Mouse (Mus musculus) intestine, embryonic 15.5 days (tissue): ENCODE measurements around the gene Zbtb22. TPM values are rescaled to one million over a fixed set of nuclear protein-coding genes. Genes with fewer than 3 reads are reported as not detected.
A peak's percentile ranks its signal among the peaks of the same experiment; 100 is the strongest.

Experiments used
- ATAC-seq: fragments of 200-750 bp; cut with Nextera tagmentation; 2 replicates; pipeline ENCODE4 v1.8.0; 2017; ENCODE audit warnings: moderate TSS enrichment, moderate library complexity
- H3K27ac ChIP-seq: fragments of 300-500 bp; sonication (generic); 2 replicates; pipeline ENCODE4 v1.5.1; 2015; ENCODE audit warnings: mild to moderate bottlenecking, inconsistent platforms
- H3K27me3 ChIP-seq: fragments of 300-500 bp; sonication (generic); replicated peaks from 2 replicates; pipeline ENCODE4 v1.6.1; 2015; ENCODE audit warnings: inconsistent platforms
- H3K36me3 ChIP-seq: fragments of 300-500 bp; sonication (generic); 2 replicates; pipeline ENCODE4 v1.6.1; 2015; ENCODE audit warnings: inconsistent platforms
- H3K4me1 ChIP-seq: fragments of 300-500 bp; sonication (generic); replicated peaks from 2 replicates; pipeline ENCODE4 v1.6.1; 2015; ENCODE audit warnings: inconsistent platforms
- H3K4me2 ChIP-seq: fragments of 300-500 bp; sonication (generic); replicated peaks from 2 replicates; pipeline ENCODE4 v1.6.1; 2015; ENCODE audit warnings: mild to moderate bottlenecking, inconsistent platforms
- H3K4me3 ChIP-seq: fragments of 300-500 bp; sonication (generic); replicated peaks from 2 replicates; pipeline ENCODE4 v1.5.1; 2015; ENCODE audit warnings: inconsistent platforms
- H3K9ac ChIP-seq: fragments of 300-500 bp; sonication (generic); 2 replicates; pipeline ENCODE4 v1.6.1; 2015; ENCODE audit warnings: inconsistent platforms
- H3K9me3 ChIP-seq: fragments of 300-500 bp; sonication (generic); 2 replicates; pipeline ENCODE4 v1.6.1; 2016; ENCODE audit warnings: inconsistent platforms
- WGBS: fragments of 180-500 bp; shearing (Covaris S2); methylation state at CpG from one replicate; pipeline ENCODE4 v1.1.7; 2015; 5-methylcytosine and 5-hydroxymethylcytosine counted together
- polyA plus RNA-seq: library from polyadenylated mRNA; unstranded; fragments of >200 nt; fragmentation: Nextera tagmentation; extraction: Ambion mirVana; gene quantifications from 2 replicates; pipeline ENCODE4 v1.2.1, GENCODE M21; 2015

Zbtb22 gene
- polyA plus RNA-seq, 1 experiment from 2014 or later, result 14.4 TPM

- H3K27me3 ChIP-seq, result no peaks in the 10 kb centered on the region
- ATAC-seq, result peak; percentile 19; the same call in 1 of the 2 replicates
- peak overlapping the region; percentile 97 for H3K27ac ChIP-seq
- peaks cover 17% of the 10 kb centered on the region for H3K36me3 ChIP-seq
- H3K9me3 ChIP-seq, result no peaks in the 10 kb centered on the region
- H3K4me3 ChIP-seq, result peak overlapping the region; percentile 88
- peak overlapping the region; percentile 86 for H3K9ac ChIP-seq
- H3K4me1 ChIP-seq, result peaks cover 17% of the 10 kb centered on the region
- peak overlapping the region; percentile 97 for H3K4me2 ChIP-seq
- WGBS, result under 1% methylated on average over 44 of the region's 45 CpGs
Measured at GRCm38 (mm10) chr17:33930280-33931158, 14.8 kb downstream of the Zbtb22 start.

GRCm38 (mm10) chr17:33931159-33931866, 15.6 kb downstream of the Zbtb22 start:
- no peaks in the 10 kb centered on the region for H3K27me3 ChIP-seq
- H3K36me3 ChIP-seq, result peaks cover 16% of the 10 kb centered on the region; the same call in 1 of the 2 replicates
- 40% methylated on average over 18 of the region's 18 CpGs for WGBS
- H3K9me3 ChIP-seq, result no peaks in the 10 kb centered on the region
- no peak for ATAC-seq
- peaks cover 17% of the 10 kb centered on the region for H3K4me1 ChIP-seq
- H3K27ac ChIP-seq, result 0 out of 2 replicates have a peak overlapping the region, but pooled peaks have one; percentile 9
- peak overlapping the region; percentile 97 for H3K4me2 ChIP-seq
- peak overlapping the region; percentile 86 for H3K9ac ChIP-seq
- peak overlapping the region; percentile 88 for H3K4me3 ChIP-seq

- H3K4me3 ChIP-seq, result no peak overlapping the region
- 93% methylated on average over 11 of the region's 11 CpGs for WGBS
- H3K36me3 ChIP-seq, result peaks cover 18% of the 10 kb centered on the region; the same call in 1 of the 2 replicates
- H3K4me1 ChIP-seq, result peaks cover 17% of the 10 kb centered on the region
- H3K27me3 ChIP-seq, result no peaks in the 10 kb centered on the region
- H3K9me3 ChIP-seq, result no peaks in the 10 kb centered on the region
- no peak for ATAC-seq
- no peak overlapping the region for H3K27ac ChIP-seq
- H3K4me2 ChIP-seq, result no peak overlapping the region
- no peak overlapping the region for H3K9ac ChIP-seq
Measured at GRCm38 (mm10) chr17:33931947-33932346, 16.2 kb downstream of the Zbtb22 start.

GRCm38 (mm10) chr17:33932448-33932847, 16.7 kb downstream of the Zbtb22 start:
- H3K27ac ChIP-seq, result no peak overlapping the region
- H3K9me3 ChIP-seq, result no peaks in the 10 kb centered on the region
- peaks cover 17% of the 10 kb centered on the region for H3K4me1 ChIP-seq
- H3K27me3 ChIP-seq, result no peaks in the 10 kb centered on the region
- no peak for ATAC-seq
- no peak overlapping the region for H3K4me3 ChIP-seq
- peaks cover 23% of the 10 kb centered on the region for H3K36me3 ChIP-seq
- H3K4me2 ChIP-seq, result no peak overlapping the region
- H3K9ac ChIP-seq, result no peak overlapping the region
- WGBS, result 88% methylated on average over 14 of the region's 14 CpGs

- ATAC-seq, result no peak
- H3K9me3 ChIP-seq, result no peaks in the 10 kb centered on the region
- no peaks in the 10 kb centered on the region for H3K27me3 ChIP-seq
- WGBS, result 91% methylated on average over 15 of the region's 15 CpGs
- H3K4me1 ChIP-seq, result peaks cover 15% of the 10 kb centered on the region
- no peak overlapping the region for H3K9ac ChIP-seq
- no peak overlapping the region for H3K27ac ChIP-seq
- peaks cover 22% of the 10 kb centered on the region for H3K36me3 ChIP-seq
- no peak overlapping the region for H3K4me3 ChIP-seq
- H3K4me2 ChIP-seq, result no peak overlapping the region
Measured at GRCm38 (mm10) chr17:33932970-33933369, 17.3 kb downstream of the Zbtb22 start.

GRCm38 (mm10) chr17:33935422-33936055, 19.8 kb downstream of the Zbtb22 start:
- ATAC-seq, result no peak
- Histone ChIP-seq H3K27me3 (no peaks in the 10 kb centered on the region), H3K9ac (no peak overlapping the region), H3K9me3 (no peaks in the 10 kb centered on the region), H3K27ac (no peak overlapping the region), H3K4me2 (no peak overlapping the region), H3K4me1 (peaks cover 20% of the 10 kb centered on the region), H3K4me3 (no peak overlapping the region), H3K36me3 (peaks cover 22% of the 10 kb centered on the region)
- 86% methylated on average over 21 of the region's 21 CpGs for WGBS

GRCm38 (mm10) chr17:33936993-33937392, 21.3 kb downstream of the Zbtb22 start:
- no peaks in the 10 kb centered on the region for H3K9me3 ChIP-seq
- H3K36me3 ChIP-seq, result peaks cover 21% of the 10 kb centered on the region
- H3K9ac ChIP-seq, result no peak overlapping the region
- H3K4me1 ChIP-seq, result peaks cover 22% of the 10 kb centered on the region
- no peak for ATAC-seq
- H3K4me2 ChIP-seq, result no peak overlapping the region
- no peaks in the 10 kb centered on the region for H3K27me3 ChIP-seq
- WGBS, result 82% methylated on average over 15 of the region's 15 CpGs
- no peak overlapping the region for H3K4me3 ChIP-seq
- H3K27ac ChIP-seq, result no peak overlapping the region

- Histone ChIP-seq H3K4me1 (peaks cover 22% of the 10 kb centered on the region), H3K9ac (peak overlapping the region; percentile 77; the same call in 1 of the 2 replicates), H3K27ac (no peak overlapping the region), H3K4me2 (peak overlapping the region; percentile 93), H3K4me3 (peak overlapping the region; percentile 83; the same call in 1 of the 2 replicates), H3K36me3 (peaks cover 16% of the 10 kb centered on the region), H3K27me3 (no peaks in the 10 kb centered on the region), H3K9me3 (no peaks in the 10 kb centered on the region)
- ATAC-seq, result no peak
- WGBS, result 73% methylated on average over 11 of the region's 11 CpGs
Measured at GRCm38 (mm10) chr17:33938783-33939182, 23.1 kb downstream of the Zbtb22 start.

GRCm38 (mm10) chr17:33940206-33940805, 24.6 kb downstream of the Zbtb22 start, which contains the start of the genes Pfdn6 and Wdr46:
Gene Pfdn6, minus strand, starts transcription at chr17:33940343.
Gene Wdr46, plus strand, starts transcription at chr17:33940660.
- peak; percentile 94 for ATAC-seq
- Histone ChIP-seq H3K4me2 (peak within 1 kb of the TSS; percentile 93), H3K4me3 (peak within 1 kb of the TSS; percentile 83), H3K27me3 (no peaks in the 10 kb centered on the region), H3K9ac (peak within 1 kb of the TSS; percentile 77), H3K9me3 (no peaks in the 10 kb centered on the region), H3K4me1 (peaks cover 22% of the 10 kb centered on the region), H3K27ac (peak within 1 kb of the TSS; percentile 18; the same call in 1 of the 2 replicates), H3K36me3 (peaks cover 26% of the 10 kb centered on the region)
- under 1% methylated on average over 36 of the region's 36 CpGs for WGBS

GRCm38 (mm10) chr17:33940981-33941380, 25.3 kb downstream of the Zbtb22 start:
- Histone ChIP-seq H3K36me3 (peaks cover 28% of the 10 kb centered on the region), H3K4me2 (peak overlapping the region; percentile 93), H3K9me3 (no peaks in the 10 kb centered on the region), H3K27me3 (no peaks in the 10 kb centered on the region), H3K4me1 (peaks cover 22% of the 10 kb centered on the region), H3K27ac (no peak overlapping the region), H3K4me3 (peak overlapping the region; percentile 83), H3K9ac (peak overlapping the region; percentile 69)
- 1% methylated on average over 26 of the region's 26 CpGs for WGBS
- peak; percentile 12; the same call in 1 of the 2 replicates for ATAC-seq

- Histone ChIP-seq H3K9ac (peak overlapping the region; percentile 69), H3K9me3 (no peaks in the 10 kb centered on the region), H3K4me1 (peaks cover 22% of the 10 kb centered on the region), H3K27ac (no peak overlapping the region), H3K27me3 (no peaks in the 10 kb centered on the region), H3K4me2 (peak overlapping the region; percentile 93), H3K36me3 (peaks cover 28% of the 10 kb centered on the region), H3K4me3 (peak overlapping the region; percentile 83)
- no peak for ATAC-seq
- 53% methylated on average over 19 of the region's 19 CpGs for WGBS
Measured at GRCm38 (mm10) chr17:33941381-33941780, 25.7 kb downstream of the Zbtb22 start.
